Mouse (Mus musculus) urinary bladder, postnatal 25 days (tissue): ENCODE measurements around the gene Il17re.

Experiments
- DNase-seq: peaks from one replicate; pipeline ENCODE4 v3.0.0; 2022; ENCODE audit warnings: low spot score

The Il17re gene

DNA sequence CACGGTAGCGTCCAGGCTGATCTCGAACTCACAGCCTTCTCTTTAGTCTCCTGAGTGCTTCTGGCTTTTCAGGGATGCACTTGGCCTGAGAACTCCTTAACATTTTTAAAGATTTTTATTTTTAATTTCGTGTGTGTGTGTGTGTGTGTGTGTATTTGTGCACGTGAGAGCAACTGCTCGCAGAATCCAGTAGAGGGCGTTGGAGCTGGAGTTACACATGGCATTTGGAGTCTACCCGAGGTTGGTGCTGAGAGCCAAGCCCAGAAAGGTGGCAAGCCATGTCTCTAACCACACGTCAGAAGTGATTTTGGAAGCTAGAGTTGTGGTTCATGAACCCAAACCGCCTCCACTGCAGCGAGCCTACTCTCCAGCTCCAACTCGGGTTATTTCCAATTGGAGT, 15.2 kb upstream of the Il17re start:
- DNase-seq = no peak

DNA sequence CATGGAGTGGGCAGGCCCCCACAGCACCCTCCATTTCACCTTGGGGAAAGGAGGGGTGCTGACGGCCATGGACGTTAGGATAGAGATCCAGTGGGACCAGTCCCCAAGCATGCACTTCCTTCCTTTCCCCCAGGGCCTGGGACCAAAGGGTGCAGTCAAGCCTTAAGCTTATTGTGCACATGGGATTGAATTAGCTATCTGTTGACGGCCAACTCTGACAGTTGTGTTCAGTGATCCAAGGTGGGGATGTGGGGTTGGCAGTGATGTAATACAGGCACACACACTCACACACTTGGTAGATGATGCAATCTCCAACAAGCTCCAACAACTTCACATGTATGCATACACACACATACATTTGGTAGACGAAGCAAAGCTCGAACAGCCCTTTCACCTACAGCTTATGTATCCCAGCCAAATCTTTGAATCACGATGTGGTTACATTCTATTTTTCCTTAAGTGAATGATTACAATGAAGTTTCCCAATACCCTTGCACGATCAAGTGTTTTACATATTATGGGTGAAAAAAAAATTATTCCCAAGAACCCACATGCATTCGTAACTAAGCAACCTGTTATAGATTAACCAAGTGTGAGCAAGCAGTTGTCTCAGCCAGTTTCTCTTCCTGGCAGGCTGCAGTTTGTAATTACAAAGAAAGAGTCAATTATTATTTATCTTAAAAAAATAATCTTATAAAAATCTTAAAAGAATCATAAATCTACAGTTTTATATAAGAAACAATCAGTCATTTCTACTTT, 13.9 kb upstream of the Il17re start:
- DNase-seq = no peak

DNA sequence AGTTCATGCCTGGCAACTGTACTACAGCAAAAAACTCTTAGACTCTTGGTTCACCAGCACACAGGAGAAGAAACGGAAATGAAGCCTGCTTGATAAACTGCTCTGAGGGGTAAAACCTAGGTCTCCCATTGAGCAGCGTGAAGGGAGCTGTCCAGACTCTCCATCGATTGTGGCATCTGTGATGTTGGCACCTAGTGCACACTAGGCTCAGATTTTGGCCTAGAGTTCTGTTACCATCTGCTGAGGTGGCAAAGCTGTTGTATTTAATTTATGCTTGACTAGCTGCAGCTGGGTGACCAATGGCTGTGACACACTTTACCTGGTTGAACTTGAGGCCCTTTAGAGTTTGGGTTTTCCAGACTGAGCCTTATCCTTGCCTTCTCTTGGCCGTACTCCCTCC, 10.6 kb upstream of the Il17re start:
- DNase-seq = no peak

DNA sequence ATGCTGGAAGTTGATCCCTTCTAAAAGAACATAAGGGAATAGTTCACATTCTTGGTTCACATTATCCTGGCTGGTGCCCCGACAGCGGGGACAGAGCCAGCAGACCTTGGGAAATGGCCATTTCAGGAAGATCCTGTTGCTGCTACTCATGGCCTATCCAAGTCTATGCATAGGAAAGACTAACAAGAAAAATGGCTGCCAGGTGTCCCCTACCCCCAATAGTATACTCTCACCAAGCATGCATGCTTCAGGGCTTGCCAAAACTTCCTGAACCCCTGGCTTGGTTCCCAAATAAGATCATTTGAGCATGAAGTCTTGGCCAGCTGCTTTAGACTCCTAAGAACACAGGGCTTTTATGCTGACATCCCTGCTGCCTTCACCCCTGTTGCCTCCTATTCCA, 6.4 kb upstream of the Il17re start:
- DNase-seq = no peak

DNA sequence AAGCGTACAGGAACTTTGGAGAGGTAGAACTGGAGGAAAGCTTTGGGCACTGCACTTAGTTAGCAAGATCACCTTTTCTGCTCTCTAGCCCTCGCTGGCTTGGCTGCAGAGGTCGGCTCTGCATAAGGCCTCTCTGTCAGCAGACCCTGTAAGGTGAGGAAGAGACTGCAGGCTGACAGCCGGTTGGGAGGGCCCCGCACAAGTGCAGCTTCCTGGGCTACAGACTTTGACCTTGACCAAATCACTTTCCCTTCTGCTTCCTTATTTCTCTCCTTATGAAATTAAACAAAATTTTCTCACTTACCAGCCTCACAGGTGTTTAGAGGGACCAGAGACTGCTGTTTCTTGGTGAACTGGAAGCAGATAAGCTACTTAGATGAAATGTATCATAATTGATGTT, 3.3 kb upstream of the Il17re start:
- no peak for DNase-seq

DNA sequence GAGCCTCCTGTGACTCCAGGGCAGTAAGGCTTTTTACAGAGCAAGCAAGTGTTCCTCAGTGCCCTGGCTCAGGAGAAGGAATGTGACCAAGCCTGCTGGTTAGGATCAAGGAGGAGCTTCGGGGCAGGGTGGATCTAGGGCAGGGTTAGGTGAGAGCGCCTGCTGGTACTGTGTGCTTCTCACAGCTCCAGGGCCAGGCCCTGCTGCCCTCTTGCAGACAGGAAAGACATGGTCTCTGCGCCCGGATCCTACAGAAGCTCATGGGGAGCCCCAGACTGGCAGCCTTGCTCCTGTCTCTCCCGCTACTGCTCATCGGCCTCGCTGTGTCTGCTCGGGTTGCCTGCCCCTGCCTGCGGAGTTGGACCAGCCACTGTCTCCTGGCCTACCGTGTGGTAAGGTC, 351 bp downstream of the Il17re start:
- DNase-seq = peak; percentile 45

DNA sequence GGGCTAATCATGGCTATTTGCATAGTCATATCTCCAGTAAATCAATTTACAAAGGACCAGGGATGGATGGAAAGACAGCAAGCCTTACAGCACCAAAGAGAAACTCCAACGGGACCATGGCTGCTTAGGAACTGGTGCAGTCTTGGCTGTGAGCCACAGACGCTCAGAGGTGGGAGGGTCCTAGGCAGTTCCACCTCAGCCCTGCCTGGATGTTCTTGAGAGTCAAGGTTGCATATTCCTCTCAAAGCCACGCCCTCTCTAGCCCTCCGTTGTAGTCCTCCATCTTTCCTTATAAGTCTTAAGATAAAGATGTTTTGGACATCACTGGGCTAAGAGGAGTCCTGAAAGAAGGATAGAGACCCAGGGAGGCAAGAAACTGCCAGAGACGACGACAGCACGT, 5.8 kb downstream of the Il17re start:
- DNase-seq = no peak

DNA sequence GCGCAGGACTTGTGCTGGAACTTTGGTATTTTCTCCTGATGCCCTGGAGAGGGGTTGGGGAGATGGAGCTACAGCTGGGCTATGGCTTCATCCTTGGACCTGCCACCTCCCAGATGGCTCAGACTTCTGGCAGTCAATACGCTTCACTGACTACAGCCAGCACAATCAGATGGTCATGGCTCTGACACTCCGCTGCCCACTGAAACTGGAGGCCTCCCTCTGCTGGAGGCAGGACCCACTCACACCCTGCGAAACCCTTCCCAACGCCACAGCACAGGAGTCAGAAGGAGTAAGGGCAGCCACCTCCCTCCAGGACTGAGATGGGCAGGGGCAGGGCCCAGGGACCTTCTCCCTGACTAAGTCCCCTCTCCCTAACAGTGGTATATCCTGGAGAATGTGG, 7.3 kb downstream of the Il17re start:
- no peak for DNase-seq

DNA sequence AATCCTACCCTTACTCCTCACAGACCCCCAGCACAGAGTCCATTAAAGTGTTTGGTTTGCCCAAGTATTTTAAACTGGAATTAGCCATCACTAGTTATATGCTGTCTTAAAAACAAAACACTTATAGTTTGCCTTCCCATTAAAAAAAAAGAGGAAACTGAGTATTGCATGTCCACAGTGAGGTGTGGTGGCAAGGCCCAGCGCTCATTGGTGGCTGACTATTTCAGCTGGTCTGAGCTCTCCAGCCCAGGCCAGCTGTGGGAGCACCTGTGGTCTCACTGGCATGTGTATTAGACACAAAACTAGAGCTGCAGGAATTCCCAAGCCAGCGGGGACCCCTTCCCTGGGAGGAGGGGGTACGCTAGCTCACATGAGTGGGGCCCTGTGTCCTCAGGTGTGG, 10.2 kb downstream of the Il17re start:
- no peak for DNase-seq

DNA sequence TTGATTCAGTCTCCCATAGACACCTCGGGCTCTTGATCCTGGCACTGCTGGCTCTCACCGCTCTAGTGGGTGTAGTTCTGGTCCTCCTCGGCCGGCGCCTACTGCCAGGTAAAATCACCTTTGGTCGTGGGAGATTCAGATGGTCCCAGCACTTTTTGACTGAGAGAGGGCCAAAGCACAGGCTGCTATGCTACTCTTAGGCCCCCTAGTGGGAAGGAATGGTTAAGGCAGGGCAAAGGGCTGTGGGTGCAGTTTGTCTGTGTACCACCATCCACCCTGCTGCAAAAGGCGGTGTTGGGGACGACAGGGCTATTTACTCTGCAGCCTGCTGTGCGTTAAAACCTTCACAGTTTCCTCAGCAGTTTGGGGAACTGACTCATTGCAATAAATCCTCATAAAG, 10.7 kb downstream of the Il17re start:
- DNase-seq = peak; percentile 46

DNA sequence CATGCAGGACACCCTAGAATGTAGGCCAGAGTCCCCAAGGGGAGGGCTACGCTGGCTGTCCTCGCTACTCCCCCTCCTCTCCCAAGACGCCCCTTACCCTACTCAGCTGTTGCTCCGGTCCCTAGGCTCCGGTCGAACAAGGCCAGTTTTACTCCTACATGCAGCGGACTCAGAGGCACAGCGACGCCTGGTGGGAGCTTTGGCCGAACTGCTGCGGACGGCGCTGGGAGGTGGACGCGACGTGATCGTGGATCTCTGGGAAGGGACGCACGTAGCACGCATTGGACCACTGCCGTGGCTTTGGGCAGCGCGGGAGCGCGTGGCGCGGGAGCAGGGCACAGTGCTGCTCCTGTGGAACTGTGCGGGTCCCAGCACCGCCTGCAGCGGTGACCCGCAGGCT, 11.1 kb downstream of the Il17re start:
- peak; percentile 78 for DNase-seq

DNA sequence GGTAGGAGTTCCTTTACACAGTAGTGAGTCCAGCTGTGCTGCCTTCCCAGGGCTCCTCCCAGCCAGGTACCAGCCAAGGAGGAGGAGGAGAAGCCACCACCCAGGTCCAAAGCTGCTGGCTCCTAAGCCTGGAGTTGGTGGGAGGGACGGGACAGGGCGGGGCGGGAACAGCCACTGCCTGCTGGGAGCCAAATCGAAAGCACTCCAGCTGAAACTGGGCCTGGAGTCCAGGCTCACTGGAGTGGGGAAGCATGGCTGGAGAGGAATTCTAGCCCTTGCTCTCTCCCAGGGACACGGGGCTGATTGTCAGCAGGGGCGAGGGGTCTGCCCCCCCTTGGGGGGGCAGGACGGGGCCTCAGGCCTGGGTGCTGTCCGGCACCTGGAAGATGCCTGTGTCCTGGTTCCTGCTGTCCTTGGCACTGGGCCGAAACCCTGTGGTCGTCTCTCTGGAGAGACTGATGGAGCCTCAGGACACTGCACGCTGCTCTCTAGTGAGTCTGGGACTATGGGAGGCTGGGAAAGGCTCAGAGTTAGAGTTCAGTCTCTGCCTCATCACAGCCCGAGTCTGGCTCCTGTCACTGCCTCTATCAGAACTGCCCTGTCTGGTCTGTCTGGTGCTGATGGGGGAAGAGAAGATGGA, 13.1 kb downstream of the Il17re start, which contains the start of gene Il17rc:
Gene Il17rc, plus strand, starts transcription at position 131 of the 640 bp plus-strand sequence.
- peak; percentile 50 for DNase-seq

DNA sequence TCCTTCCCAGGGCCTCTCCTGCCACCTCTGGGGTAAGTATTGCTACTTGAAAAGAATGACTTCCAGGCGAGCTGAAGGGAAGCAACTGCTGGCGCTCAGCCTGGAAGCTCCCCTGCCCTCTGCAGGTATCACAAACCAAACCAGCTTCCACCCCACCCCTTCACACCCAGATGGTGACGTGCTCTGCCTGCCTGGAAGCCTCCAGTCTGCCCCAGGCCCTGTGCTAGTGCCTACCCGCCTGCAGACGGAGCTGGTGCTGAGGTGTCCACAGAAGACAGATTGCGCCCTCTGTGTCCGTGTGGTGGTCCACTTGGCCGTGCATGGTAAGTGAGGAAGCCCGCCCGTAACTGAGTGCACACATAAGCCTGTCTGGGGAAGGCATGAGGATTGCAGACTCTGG, 13.8 kb downstream of the Il17re start:
- DNase-seq = no peak

DNA sequence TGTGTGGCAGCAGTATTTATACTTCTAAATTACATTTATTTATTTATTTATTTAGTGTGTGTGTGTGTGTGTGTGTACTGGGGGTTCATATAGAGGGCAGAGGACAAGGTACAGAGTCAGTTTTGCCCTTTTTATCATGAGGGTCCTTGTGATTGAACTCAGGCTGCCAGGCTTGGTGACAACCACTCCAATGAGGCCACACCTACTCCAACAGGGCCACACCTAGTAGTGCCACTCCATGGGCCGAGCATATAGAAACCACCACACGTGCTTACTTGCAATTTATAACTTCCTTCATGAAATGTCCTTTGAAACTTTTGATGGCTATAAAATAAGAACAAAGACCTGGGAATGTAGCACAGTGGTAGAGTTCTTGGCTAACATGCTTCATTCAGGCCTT, 15.0 kb downstream of the Il17re start:
- no peak for DNase-seq

DNA sequence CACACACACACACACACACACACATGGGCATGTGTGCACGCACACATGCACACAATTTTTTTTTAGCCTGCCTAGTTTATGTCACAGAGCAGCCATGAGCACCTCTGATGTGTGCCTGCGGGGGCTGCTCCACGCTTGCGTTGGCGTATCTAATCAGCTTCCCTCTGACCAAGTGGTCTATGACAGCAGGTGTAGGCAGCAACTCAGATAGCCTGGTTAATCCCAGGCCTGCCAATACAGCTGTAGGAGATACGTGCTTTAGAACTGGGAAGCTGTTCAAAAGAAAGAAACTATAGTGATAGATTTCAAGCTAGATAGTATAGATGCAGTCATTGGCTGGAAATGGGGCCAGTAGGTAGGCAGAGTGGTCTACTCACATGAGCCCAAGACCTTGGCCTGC, 15.4 kb downstream of the Il17re start:
- DNase-seq = no peak

DNA sequence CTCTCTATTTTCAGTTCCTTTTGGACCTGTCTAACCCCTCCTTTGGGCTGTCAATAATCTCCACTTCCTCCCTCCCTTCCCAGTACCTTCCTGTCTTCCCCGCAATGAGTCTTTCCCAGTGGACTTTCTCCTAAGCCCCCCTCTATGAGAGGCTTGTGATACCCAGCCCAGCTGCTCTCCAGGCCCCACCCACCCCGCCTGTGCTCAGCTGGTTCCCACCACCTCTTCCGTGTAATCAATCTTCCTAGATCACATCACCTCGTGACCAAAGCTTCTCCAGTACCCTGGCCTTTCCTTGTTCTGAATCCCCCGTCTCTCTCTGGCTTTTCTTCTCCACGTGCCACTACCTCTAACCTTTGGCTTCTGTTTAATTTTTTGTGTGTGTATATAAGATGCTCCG, 19.1 kb downstream of the Il17re start:
- no peak for DNase-seq

DNA sequence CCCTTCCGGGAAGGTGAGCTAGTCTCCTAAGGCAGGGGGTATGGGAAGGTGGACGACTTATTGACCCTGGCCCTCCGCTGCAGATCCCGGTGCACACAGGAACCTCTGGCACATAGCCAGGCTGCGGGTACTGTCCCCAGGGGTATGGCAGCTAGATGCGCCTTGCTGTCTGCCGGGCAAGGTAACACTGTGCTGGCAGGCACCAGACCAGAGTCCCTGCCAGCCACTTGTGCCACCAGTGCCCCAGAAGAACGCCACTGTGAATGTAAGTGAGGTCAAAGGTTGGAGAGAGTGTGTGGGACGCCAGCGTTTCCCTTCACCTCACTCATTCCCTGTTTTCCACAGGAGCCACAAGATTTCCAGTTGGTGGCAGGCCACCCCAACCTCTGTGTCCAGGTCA, 20.6 kb downstream of the Il17re start:
- no peak for DNase-seq

DNA sequence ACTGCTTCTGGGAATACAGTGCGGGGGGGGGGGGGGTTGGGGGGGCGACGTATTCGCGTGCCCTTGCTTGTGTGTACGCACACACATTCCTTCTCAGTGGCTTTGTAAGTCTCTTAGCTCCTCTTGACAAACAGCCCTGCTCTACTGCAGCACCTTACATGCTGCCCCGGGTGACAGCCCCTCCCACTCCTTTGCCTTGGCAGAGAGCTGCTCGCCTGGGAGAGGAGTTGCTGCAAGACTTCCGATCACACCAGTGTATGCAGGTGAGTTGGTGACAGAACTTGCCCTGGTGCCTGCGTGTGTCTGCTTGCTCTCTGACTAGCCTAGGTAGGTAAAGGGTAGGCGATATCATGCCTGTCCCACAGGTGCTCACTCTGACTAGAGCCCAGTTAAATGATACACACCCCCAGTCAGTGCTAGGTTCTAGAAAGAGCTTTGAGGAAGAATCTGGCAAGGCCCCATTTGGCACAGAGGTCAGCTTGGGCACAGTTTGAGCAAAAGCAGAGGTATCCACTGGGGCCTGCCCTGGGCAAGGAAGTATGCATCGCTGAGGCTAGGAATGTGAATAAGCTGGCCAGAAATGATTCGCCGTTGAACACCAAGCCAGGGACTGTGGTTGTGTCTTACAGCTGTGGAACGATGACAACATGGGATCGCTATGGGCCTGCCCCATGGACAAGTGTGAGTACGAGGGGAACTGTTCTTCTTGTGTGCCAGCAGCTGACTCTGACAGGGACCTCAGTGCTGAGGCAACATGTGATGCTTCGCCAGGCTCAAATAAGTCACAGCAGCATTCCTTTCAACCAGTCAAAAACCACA, 22.5 kb downstream of the Il17re start:
- peak; percentile 69 for DNase-seq

DNA sequence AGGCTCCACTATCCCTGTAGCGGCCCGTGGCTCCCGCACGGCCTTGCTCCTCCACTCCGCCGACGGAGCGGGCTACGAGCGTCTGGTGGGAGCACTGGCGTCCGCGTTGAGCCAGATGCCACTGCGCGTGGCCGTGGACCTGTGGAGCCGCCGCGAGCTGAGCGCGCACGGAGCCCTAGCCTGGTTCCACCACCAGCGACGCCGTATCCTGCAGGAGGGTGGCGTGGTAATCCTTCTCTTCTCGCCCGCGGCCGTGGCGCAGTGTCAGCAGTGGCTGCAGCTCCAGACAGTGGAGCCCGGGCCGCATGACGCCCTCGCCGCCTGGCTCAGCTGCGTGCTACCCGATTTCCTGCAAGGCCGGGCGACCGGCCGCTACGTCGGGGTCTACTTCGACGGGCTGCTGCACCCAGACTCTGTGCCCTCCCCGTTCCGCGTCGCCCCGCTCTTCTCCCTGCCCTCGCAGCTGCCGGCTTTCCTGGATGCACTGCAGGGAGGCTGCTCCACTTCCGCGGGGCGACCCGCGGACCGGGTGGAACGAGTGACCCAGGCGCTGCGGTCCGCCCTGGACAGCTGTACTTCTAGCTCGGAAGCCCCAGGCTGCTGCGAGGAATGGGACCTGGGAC, 24.3 kb downstream of the Il17re start:
- DNase-seq = no peak

DNA sequence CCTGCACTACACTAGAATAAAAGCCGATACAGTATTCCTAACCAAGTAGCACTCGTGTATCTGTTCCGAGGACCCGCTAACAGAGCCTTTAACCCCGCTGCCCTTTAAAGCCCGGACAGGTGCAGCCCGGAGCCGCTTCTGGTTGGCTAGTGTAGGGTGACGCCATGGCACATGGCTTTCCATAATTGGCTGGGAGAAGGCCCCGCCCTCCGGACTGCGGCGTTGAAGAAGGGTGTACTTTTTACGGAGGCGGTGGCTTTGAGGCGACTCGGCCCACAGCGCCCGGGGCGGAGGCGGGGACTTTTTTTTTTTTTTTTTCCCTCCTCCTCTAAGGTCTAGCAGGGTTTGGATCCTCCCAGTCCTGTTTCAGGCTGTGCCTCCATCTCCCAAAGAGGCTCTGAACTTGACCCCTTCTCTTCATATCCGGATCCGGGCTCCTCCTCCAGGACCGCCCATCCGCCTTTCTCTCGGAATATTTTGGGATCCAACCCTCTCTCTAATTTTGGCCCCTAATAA, 24.9 kb downstream of the Il17re start, which contains the start of gene Creld1:
Gene Creld1, plus strand, starts transcription at position 198 of the 516 bp plus-strand sequence.
- DNase-seq = peak; percentile 83

DNA sequence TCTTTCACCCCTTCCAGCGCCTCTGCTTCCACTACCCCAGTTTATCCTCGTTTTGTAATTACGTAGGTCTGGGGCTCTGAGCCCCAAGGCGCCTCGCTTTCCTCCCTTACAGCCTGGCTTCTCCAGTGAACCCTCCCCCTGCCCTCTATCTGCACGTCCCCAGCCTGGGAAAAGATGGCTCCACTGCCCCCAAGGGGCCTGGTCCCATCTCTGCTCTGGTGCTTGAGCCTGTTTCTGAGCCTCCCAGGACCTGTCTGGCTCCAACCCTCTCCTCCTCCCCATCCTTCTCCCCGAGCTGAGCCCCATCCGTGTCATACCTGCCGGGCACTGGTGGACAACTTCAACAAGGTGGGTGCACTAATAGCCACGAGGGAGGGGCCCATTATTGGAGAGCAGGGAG, 25.4 kb downstream of the Il17re start:
- no peak for DNase-seq

DNA sequence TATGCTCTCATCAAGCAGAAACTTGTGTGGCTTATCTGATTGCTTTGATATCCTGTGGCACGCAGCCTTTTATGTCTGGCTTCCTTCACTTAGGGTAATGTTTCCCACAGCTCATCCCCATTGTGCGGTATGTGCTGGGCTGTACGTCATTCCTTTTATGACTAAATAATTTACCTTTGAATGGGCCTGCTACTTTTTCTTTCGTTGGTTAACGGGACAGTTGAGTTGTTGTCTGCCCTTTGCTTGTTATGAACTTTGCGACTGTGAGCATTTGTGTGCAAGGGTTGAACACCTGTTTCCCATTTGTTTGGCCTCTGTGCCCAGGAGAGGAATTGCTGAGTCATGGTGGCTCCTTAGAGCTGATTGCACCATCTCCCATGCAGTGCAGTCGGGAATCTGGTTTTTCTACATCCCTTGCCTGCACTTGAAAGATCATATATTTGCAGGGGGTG, 28.9 kb downstream of the Il17re start:
- no peak for DNase-seq
